Mouse (Mus musculus): ENCODE results near the gene Myo1b.

The Myo1b gene

DNA sequence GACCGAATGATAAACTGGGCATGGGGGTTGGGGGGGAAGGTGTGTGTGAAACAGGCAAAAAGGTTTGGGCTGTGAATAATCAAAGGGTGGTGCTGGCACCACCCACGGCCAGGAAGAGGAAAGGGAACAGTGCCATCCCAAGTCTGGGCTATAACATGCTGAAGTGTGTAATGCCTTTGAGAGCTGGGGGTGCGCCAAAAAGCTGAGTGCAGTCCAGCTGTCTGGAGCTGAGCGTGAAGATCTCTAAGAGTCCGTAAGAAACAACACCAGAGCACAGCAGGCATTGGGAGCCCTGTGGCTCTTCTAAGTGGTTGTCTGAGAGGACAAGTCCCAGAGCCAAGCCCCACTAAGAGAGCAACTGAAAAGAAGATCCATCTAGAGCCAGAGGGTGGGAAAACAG lies 63.6 kb downstream of the Myo1b start:
- no peak for DNase-seq (ENCODE audit: low read depth, low spot score)

- DNase-seq (ENCODE audit: low read depth, low spot score), result no peak
Measured at GRCm38 (mm10) chr1:51849570-51850211, 66.2 kb downstream of the Myo1b start.

DNA sequence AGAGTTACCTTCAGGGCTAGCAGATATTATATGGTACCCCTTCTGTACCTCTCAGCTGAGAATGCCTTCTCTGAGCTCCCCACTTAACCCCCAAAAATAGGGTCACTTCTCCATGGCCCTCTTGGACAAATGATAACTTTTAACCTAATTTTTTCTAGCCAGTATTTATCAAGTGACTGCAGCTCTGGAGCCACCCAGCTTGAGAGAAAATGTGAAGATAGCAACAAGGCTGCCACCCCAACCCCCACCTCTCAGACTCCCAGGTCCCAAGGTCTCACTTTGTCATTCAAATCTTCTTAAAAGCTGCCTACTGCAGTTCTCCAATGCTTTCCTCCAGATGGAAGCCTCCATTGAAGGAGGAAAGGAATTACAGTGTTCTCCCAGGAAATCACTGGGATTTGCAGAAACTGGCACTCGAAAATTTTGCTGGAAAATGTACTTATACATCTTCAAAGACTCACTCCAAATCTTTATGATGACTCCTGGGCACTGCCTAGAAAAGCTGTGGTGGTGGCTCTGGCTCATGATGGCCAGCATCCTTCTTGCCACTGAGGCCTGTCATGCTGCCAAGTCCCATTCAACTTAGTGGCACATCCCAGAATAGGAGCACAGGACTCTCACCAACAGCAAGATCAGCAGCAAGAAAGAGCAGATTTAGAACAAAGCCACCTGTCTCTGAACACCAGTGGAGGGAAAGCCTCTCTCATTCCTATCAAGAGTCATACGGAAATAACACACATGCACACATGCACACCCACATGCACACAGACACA lies 70.4 kb downstream of the Myo1b start:
- no peak for DNase-seq (ENCODE audit: low read depth, low spot score)

- no peak for DNase-seq (ENCODE audit: low read depth, low spot score)
Measured at GRCm38 (mm10) chr1:51837845-51838623, 77.8 kb downstream of the Myo1b start.

GRCm38 (mm10) chr1:51837311-51837710 lies 78.6 kb downstream of the Myo1b start:
- no peak for DNase-seq (ENCODE audit: low read depth, low spot score)

- DNase-seq (ENCODE audit: low read depth, low spot score), result no peak
Measured at GRCm38 (mm10) chr1:51835795-51836194, 80.1 kb downstream of the Myo1b start.

DNA sequence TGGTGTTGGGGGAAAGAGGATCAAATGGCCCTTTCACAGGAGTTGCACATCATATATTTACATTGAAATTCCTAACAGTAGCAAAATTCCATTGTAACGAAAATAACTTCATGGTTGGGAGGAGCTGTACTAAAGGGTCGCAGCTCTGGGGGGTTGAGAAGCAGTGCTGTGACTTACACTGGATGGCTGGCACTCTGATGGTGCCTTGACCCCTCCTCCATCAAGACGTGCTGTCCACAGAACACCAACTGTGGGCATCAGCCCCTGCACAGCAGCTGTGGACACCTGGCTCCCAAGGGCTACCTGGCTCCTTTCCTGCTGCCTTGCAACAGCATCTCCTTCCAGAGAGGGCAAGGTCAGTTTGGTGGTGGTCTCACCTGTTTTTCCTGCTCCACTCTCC lies 81.8 kb downstream of the Myo1b start:
- DNase-seq (ENCODE audit: low read depth, low spot score), result no peak

DNA sequence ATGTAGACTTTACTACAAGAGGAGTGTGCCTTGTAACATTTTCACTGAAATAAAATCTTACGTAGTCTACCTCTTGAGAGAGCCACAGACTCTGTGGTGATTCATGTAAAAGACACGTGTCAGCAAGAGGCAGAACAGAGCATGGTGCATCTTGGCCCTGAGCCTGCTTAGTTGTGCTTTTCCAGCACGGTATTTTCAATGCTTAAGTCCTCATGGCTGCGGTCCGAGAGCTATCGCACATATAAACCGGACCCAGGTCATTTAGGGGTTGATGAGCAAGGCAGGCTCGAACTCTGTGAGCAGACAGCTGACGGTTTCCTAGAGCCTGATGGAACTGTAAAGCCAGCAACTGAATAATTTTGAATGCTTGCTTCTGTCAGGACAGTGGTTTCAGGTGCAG lies 86.5 kb downstream of the Myo1b start:
- DNase-seq (ENCODE audit: low read depth, low spot score), result no peak

GRCm38 (mm10) chr1:51822531-51822930 lies 93.3 kb downstream of the Myo1b start:
- no peak for DNase-seq (ENCODE audit: low read depth, low spot score)

DNA sequence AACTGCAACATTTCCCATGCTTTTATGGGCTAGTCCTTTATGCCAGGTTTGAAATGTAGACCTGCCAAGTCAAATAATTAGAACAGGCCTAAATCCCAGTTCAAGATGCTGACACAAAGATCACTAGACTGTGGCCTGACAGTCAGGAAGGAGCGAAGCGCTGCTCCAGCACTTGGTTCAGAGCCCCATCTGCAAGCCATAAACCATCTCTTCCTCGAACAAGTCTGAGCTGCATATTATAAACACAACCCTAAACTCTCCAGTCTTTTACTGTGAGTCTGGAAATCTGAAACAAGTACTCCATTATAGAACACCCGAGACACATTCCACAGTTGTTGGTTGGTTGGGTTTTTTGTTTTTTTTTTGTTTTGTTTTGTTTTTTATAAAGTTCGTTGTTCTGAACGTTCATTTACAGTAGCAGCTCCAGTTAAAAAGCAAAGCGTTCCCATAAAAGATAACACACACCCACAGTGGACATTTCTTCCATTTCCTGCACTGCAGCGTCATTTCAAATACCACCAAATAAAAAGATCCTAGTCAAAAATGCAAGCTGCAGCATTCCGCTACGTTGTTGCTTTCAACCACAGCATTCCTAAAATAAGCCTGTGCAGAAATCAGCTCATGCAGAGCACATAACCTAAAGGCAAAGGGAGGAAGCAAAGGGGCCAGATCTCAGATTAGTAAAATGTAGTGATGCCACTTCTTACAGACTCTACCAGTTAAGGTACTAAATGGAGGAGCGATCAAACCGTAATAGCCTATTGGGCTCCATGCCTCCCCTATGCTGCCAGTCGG lies 94.0 kb downstream of the Myo1b start:
- DNase-seq (ENCODE audit: low read depth, low spot score), result no peak

DNA sequence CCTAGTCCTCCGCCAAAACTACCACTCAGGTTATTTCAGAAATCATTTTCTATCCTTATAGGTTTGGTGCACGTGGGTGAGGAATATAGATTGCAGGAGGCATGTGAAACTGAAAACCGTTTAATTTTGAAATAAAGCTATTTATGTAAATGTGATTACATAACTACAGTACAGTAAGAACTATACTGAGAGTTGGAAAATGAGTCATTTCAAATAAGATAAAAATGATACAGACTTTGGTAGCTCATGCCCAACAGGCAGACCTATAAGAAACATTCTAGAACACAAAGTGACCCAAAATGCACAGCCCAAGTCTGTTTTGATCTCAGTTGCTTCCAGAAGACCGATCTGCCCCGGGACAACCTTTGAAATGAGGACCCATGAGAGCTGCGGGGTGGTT lies 95.4 kb downstream of the Myo1b start:
- no peak for DNase-seq (ENCODE audit: low read depth, low spot score)

DNA sequence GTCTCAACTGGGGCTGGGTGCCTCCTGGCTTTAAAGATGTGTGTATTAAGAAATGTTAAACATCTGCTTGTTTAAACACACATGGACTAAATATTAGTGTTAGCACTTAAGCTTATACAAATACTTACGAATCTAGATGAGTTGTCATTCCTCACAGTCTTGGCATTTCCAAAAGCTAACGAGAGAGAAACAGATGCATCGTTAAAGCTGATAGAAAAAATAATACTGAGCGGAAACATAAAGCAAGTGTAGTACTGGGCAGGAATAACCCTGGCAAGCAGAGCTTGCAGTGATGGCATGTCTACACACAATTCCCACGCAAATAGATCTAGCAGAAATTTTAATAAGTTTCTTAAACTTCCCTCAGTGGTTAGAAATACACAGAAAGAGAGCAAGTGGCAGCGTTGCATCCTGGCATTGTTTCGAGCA lies 95.8 kb downstream of the Myo1b start:
- no peak for DNase-seq (ENCODE audit: low read depth, low spot score)

- no peak for DNase-seq (ENCODE audit: low read depth, low spot score)
Measured at GRCm38 (mm10) chr1:51815636-51816035, 100.2 kb downstream of the Myo1b start.

- no peak for DNase-seq (ENCODE audit: low read depth, low spot score)
Measured at GRCm38 (mm10) chr1:51814854-51815630, 100.8 kb downstream of the Myo1b start.

GRCm38 (mm10) chr1:51808847-51809246 lies 107.0 kb downstream of the Myo1b start:
- no peak for DNase-seq (ENCODE audit: low read depth, low spot score)

DNA sequence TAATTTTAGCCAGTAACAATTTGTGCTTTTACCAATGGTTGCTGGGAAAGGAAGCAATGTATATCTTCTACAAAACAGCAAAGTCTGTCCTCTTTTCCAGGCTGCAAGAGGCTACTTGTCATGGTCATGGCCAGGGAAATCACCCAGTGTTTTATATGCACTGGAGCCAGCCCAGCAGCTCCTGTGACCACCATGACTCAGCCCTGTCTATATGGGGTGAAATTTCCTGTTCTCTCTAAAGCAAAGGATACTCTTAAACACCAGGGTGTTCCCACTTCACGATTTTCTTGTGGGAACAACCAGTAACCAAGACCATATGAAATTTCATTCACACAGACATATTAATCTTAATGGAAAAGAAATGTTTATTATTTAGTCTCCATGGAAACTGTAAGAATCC lies 107.6 kb downstream of the Myo1b start:
- no peak for DNase-seq (ENCODE audit: low read depth, low spot score)

GRCm38 (mm10) chr1:51805040-51805610 lies 110.7 kb downstream of the Myo1b start:
- no peak for DNase-seq (ENCODE audit: low read depth, low spot score)

- no peak for DNase-seq (ENCODE audit: low read depth, low spot score)
Measured at GRCm38 (mm10) chr1:51804296-51805039, 111.4 kb downstream of the Myo1b start.

- no peak for DNase-seq (ENCODE audit: low read depth, low spot score)
Measured at GRCm38 (mm10) chr1:51798011-51798471, 117.8 kb downstream of the Myo1b start.
